Mouse (Mus musculus) ES-Bruce4 (cell line): Measurements from ENCODE around the gene Zfp991. TPM values are rescaled to one million over a fixed set of nuclear protein-coding genes. Genes with fewer than 3 reads are reported as not detected.
"Not testable (repeated sequence)": the region's sequence is repeated elsewhere in the genome, so short reads cannot be mapped to it uniquely, and the experiment has no call there.

Experiments used
- H3K27ac ChIP-seq: 2 replicates; pipeline ENCODE4 v1.5.1; 2012; ENCODE audit warnings: low read length, inconsistent platforms; ENCODE audit not compliant: insufficient read depth
- H3K27me3 ChIP-seq: 2 replicates; pipeline ENCODE4 v1.6.1; 2012; ENCODE audit warnings: mild to moderate bottlenecking, low read length, inconsistent platforms; ENCODE audit not compliant: control insufficient read depth, poor library complexity, insufficient read depth, severe bottlenecking
- H3K36me3 ChIP-seq: 2 replicates; pipeline ENCODE4 v1.6.1; 2012; ENCODE audit warnings: inconsistent platforms, mild to moderate bottlenecking, low read length, moderate library complexity; ENCODE audit not compliant: control insufficient read depth, poor library complexity, insufficient read depth, severe bottlenecking
- H3K4me1 ChIP-seq: one replicate; pipeline ENCODE4 v1.8.1; 2011; ENCODE audit warnings: low read length; ENCODE audit not compliant: control insufficient read depth, insufficient read depth
- H3K4me3 ChIP-seq: 2 replicates; pipeline ENCODE4 v1.5.1; 2011; ENCODE audit warnings: low read depth, mild to moderate bottlenecking, low read length
- H3K9ac ChIP-seq: 2 replicates; pipeline ENCODE4 v1.6.1; 2012; ENCODE audit warnings: low read depth, mild to moderate bottlenecking, inconsistent platforms; ENCODE audit not compliant: poor library complexity, severe bottlenecking
- H3K9me3 ChIP-seq: replicated peaks from 2 replicates; pipeline ENCODE4 v1.6.1; 2012; ENCODE audit warnings: mild to moderate bottlenecking, low read length, inconsistent platforms; ENCODE audit not compliant: control insufficient read depth, poor library complexity, insufficient read depth, severe bottlenecking
- polyA plus RNA-seq: library from polyadenylated mRNA; stranded (reverse); fragments of >200 nt; gene quantifications from 2 replicates; pipeline ENCODE4 v1.2.4, GENCODE M21; 2011; ENCODE audit warnings: low read depth; ENCODE audit not compliant: missing spikeins, insufficient read depth, insufficient read length

Zfp991 gene
- polyA plus RNA-seq, 1 experiment = 32.7 TPM

- H3K36me3 ChIP-seq = not testable (repeated sequence)
These were observed 49.4 kb downstream of the Zfp991 start for GRCm38 (mm10) chr4:147181141-147181685.

GRCm38 (mm10) chr4:147181969-147182705, 50.3 kb downstream of the Zfp991 start:
- H3K36me3 ChIP-seq, H3K4me1 ChIP-seq, H3K9ac ChIP-seq: not testable (repeated sequence)

More at GRCm38 (mm10) chr4:147181141-147181685, 49.4 kb downstream of the Zfp991 start:
- not testable (repeated sequence) for H3K4me3 ChIP-seq, H3K9ac ChIP-seq, H3K4me1 ChIP-seq, H3K27ac ChIP-seq, H3K27me3 ChIP-seq, H3K9me3 ChIP-seq

GRCm38 (mm10) chr4:147186824-147187223, 55.0 kb downstream of the Zfp991 start:
- H3K9ac ChIP-seq, H3K27ac ChIP-seq, H3K4me1 ChIP-seq, H3K27me3 ChIP-seq, H3K4me3 ChIP-seq, H3K9me3 ChIP-seq, H3K36me3 ChIP-seq: not testable (repeated sequence)

More at GRCm38 (mm10) chr4:147181969-147182705, 50.3 kb downstream of the Zfp991 start:
- H3K9me3 ChIP-seq, H3K27me3 ChIP-seq, H3K4me3 ChIP-seq, H3K27ac ChIP-seq: not testable (repeated sequence)

GRCm38 (mm10) chr4:147187283-147187965, 55.6 kb downstream of the Zfp991 start:
- not testable (repeated sequence) for H3K9me3 ChIP-seq, H3K27me3 ChIP-seq, H3K4me1 ChIP-seq, H3K27ac ChIP-seq, H3K36me3 ChIP-seq
- H3K4me3 ChIP-seq = peak overlapping the region; percentile 40
- H3K9ac ChIP-seq = peak overlapping the region; percentile 55

GRCm38 (mm10) chr4:147195186-147195585, 63.3 kb downstream of the Zfp991 start:
- not testable (repeated sequence) for H3K27ac ChIP-seq, H3K4me3 ChIP-seq, H3K4me1 ChIP-seq, H3K9me3 ChIP-seq, H3K36me3 ChIP-seq, H3K27me3 ChIP-seq, H3K9ac ChIP-seq

- H3K4me1 ChIP-seq, H3K27ac ChIP-seq, H3K4me3 ChIP-seq, H3K36me3 ChIP-seq, H3K9ac ChIP-seq, H3K9me3 ChIP-seq, H3K27me3 ChIP-seq: not testable (repeated sequence)
These were observed 65.4 kb downstream of the Zfp991 start for GRCm38 (mm10) chr4:147197210-147197609.

- not testable (repeated sequence) for H3K9me3 ChIP-seq, H3K9ac ChIP-seq, H3K36me3 ChIP-seq, H3K27me3 ChIP-seq, H3K4me1 ChIP-seq, H3K27ac ChIP-seq, H3K4me3 ChIP-seq
These were observed 67.4 kb downstream of the Zfp991 start for GRCm38 (mm10) chr4:147199055-147199750.

- H3K27me3 ChIP-seq, H3K4me1 ChIP-seq, H3K4me3 ChIP-seq, H3K9ac ChIP-seq, H3K36me3 ChIP-seq, H3K27ac ChIP-seq, H3K9me3 ChIP-seq: not testable (repeated sequence)
These were observed 70.3 kb downstream of the Zfp991 start for GRCm38 (mm10) chr4:147201920-147202660.
